Mouse (Mus musculus): ENCODE data around the gene Nxpe5. TPM values are rescaled to one million over a fixed set of nuclear protein-coding genes. Genes with fewer than 3 reads are reported as not detected.

The Nxpe5 gene
- polyA plus RNA-seq, 1 experiment from 2014 or later, result not detected

- Histone ChIP-seq H3K4me2 (ENCODE audit: low read depth, severe bottlenecking) (no peak overlapping the region), H3K4me1 (ENCODE audit: control insufficient read depth, insufficient read depth, low read length) (peaks cover 13% of the 10 kb centered on the region; the same call in 1 of the 2 replicates)
- 80% methylated on average over 4 of the region's 4 CpGs for WGBS
Measured at GRCm38 (mm10) chr5:138262001-138262400, 36.3 kb downstream of the Nxpe5 start.

GRCm38 (mm10) chr5:138262582-138263240 is 37.0 kb downstream of the Nxpe5 start:
- no peak overlapping the region for H3K27ac ChIP-seq (replicated peaks; ENCODE audit: low read depth, low read length)
- peaks cover 13% of the 10 kb centered on the region; the same call in 1 of the 2 replicates for H3K4me1 ChIP-seq (ENCODE audit: control insufficient read depth, insufficient read depth, low read length)

More at GRCm38 (mm10) chr5:138262001-138262400, 36.3 kb downstream of the Nxpe5 start:
- no peak for DNase-seq (ENCODE audit: low spot score)
- ATAC-seq (ENCODE audit: insufficient number of reproducible peaks, low FRiP score, low TSS enrichment, low read depth), result no peak
- Histone ChIP-seq H3K36me3 (ENCODE audit: control insufficient read depth, insufficient read depth, low read length) (peaks cover 20% of the 10 kb centered on the region), H3K4me3 (ENCODE audit: low read depth, low read length) (no peak overlapping the region), H3K27me3 (ENCODE audit: control insufficient read depth, insufficient read depth, low read length) (no peaks in the 10 kb centered on the region), H3K9ac (ENCODE audit: low read length) (no peak overlapping the region), H3K27ac (replicated peaks; ENCODE audit: low read depth, low read length) (no peak overlapping the region), H3K9me3 (ENCODE audit: control insufficient read depth, low read length) (no peaks in the 10 kb centered on the region)

GRCm38 (mm10) chr5:138263260-138264206 is 37.8 kb downstream of the Nxpe5 start, which contains the start of gene BC037034:
BC037034 (minus strand) TSS chr5:138264033.
- peak within 1 kb of the TSS; percentile 85 for H3K9ac ChIP-seq (ENCODE audit: low read length)
- no peak within 1 kb of the TSS for H3K27ac ChIP-seq (replicated peaks; ENCODE audit: low read depth, low read length)
- under 1% methylated on average over 71 of the region's 71 CpGs for WGBS
- H3K4me1 ChIP-seq (ENCODE audit: control insufficient read depth, insufficient read depth, low read length), result peaks cover 13% of the 10 kb centered on the region; the same call in 1 of the 2 replicates
- peak within 1 kb of the TSS; percentile 87 for H3K4me3 ChIP-seq (ENCODE audit: low read depth, low read length)
- peak within 1 kb of the TSS; percentile 94 for H3K4me2 ChIP-seq (ENCODE audit: low read depth, severe bottlenecking)
- H3K27me3 ChIP-seq (ENCODE audit: control insufficient read depth, insufficient read depth, low read length), result no peaks in the 10 kb centered on the region
- H3K9me3 ChIP-seq (ENCODE audit: control insufficient read depth, low read length), result no peaks in the 10 kb centered on the region
- peaks cover 20% of the 10 kb centered on the region for H3K36me3 ChIP-seq (ENCODE audit: control insufficient read depth, insufficient read depth, low read length)
- ATAC-seq (ENCODE audit: insufficient number of reproducible peaks, low FRiP score, low TSS enrichment, low read depth) (peak; percentile 83), DNase-seq (ENCODE audit: low spot score) (peak; percentile 91)

More at GRCm38 (mm10) chr5:138262582-138263240, 37.0 kb downstream of the Nxpe5 start:
- Histone ChIP-seq H3K27me3 (ENCODE audit: control insufficient read depth, insufficient read depth, low read length) (no peaks in the 10 kb centered on the region), H3K4me3 (ENCODE audit: low read depth, low read length) (peak overlapping the region; percentile 87), H3K4me2 (ENCODE audit: low read depth, severe bottlenecking) (peak overlapping the region; percentile 94), H3K36me3 (ENCODE audit: control insufficient read depth, insufficient read depth, low read length) (peaks cover 20% of the 10 kb centered on the region), H3K9ac (ENCODE audit: low read length) (peak overlapping the region; percentile 85), H3K9me3 (ENCODE audit: control insufficient read depth, low read length) (no peaks in the 10 kb centered on the region)
- WGBS, result 71% methylated on average over 18 of the region's 18 CpGs
- no peak for DNase-seq (ENCODE audit: low spot score)
- no peak for ATAC-seq (ENCODE audit: insufficient number of reproducible peaks, low FRiP score, low TSS enrichment, low read depth)

GRCm38 (mm10) chr5:138264207-138264578 is 38.5 kb downstream of the Nxpe5 start:
- H3K4me3 ChIP-seq (ENCODE audit: low read depth, low read length), result peak overlapping the region; percentile 87
- peaks cover 13% of the 10 kb centered on the region; the same call in 1 of the 2 replicates for H3K4me1 ChIP-seq (ENCODE audit: control insufficient read depth, insufficient read depth, low read length)
- H3K27ac ChIP-seq (replicated peaks; ENCODE audit: low read depth, low read length), result no peak overlapping the region
- H3K4me2 ChIP-seq (ENCODE audit: low read depth, severe bottlenecking), result peak overlapping the region; percentile 94
- H3K36me3 ChIP-seq (ENCODE audit: control insufficient read depth, insufficient read depth, low read length), result peaks cover 17% of the 10 kb centered on the region
- H3K9me3 ChIP-seq (ENCODE audit: control insufficient read depth, low read length), result no peaks in the 10 kb centered on the region
- WGBS, result 17% methylated on average over 6 of the region's 6 CpGs
- no peaks in the 10 kb centered on the region for H3K27me3 ChIP-seq (ENCODE audit: control insufficient read depth, insufficient read depth, low read length)
- DNase-seq (ENCODE audit: low spot score) (no peak), ATAC-seq (ENCODE audit: insufficient number of reproducible peaks, low FRiP score, low TSS enrichment, low read depth) (no peak)
- peak overlapping the region; percentile 85 for H3K9ac ChIP-seq (ENCODE audit: low read length)

GRCm38 (mm10) chr5:138265712-138266111 is 40.0 kb downstream of the Nxpe5 start:
- DNase-seq (ENCODE audit: low spot score), result no peak
- Histone ChIP-seq H3K9me3 (ENCODE audit: control insufficient read depth, low read length) (no peaks in the 10 kb centered on the region), H3K36me3 (ENCODE audit: control insufficient read depth, insufficient read depth, low read length) (peaks cover 4% of the 10 kb centered on the region), H3K4me1 (ENCODE audit: control insufficient read depth, insufficient read depth, low read length) (peaks cover 13% of the 10 kb centered on the region; the same call in 1 of the 2 replicates), H3K4me2 (ENCODE audit: low read depth, severe bottlenecking) (no peak overlapping the region), H3K9ac (ENCODE audit: low read length) (no peak overlapping the region), H3K27me3 (ENCODE audit: control insufficient read depth, insufficient read depth, low read length) (no peaks in the 10 kb centered on the region), H3K27ac (replicated peaks; ENCODE audit: low read depth, low read length) (no peak overlapping the region), H3K4me3 (ENCODE audit: low read depth, low read length) (no peak overlapping the region)
- no peak for ATAC-seq (ENCODE audit: insufficient number of reproducible peaks, low FRiP score, low TSS enrichment, low read depth)
- WGBS, result 92% methylated on average over 4 of the region's 4 CpGs

- Histone ChIP-seq H3K4me1 (ENCODE audit: control insufficient read depth, insufficient read depth, low read length) (peaks cover 13% of the 10 kb centered on the region; the same call in 1 of the 2 replicates), H3K4me2 (ENCODE audit: low read depth, severe bottlenecking) (no peak overlapping the region), H3K9ac (ENCODE audit: low read length) (no peak overlapping the region), H3K27ac (replicated peaks; ENCODE audit: low read depth, low read length) (no peak overlapping the region), H3K27me3 (ENCODE audit: control insufficient read depth, insufficient read depth, low read length) (no peaks in the 10 kb centered on the region), H3K9me3 (ENCODE audit: control insufficient read depth, low read length) (no peaks in the 10 kb centered on the region), H3K4me3 (ENCODE audit: low read depth, low read length) (no peak overlapping the region), H3K36me3 (ENCODE audit: control insufficient read depth, insufficient read depth, low read length) (no peaks in the 10 kb centered on the region)
- DNase-seq (ENCODE audit: low spot score) (no peak), ATAC-seq (ENCODE audit: insufficient number of reproducible peaks, low FRiP score, low TSS enrichment, low read depth) (no peak)
- 88% methylated on average over 3 of the region's 3 CpGs for WGBS
Measured at GRCm38 (mm10) chr5:138267114-138267513, 41.4 kb downstream of the Nxpe5 start.

- Histone ChIP-seq H3K36me3 (ENCODE audit: control insufficient read depth, insufficient read depth, low read length) (no peaks in the 10 kb centered on the region), H3K9me3 (ENCODE audit: control insufficient read depth, low read length) (no peaks in the 10 kb centered on the region), H3K27ac (replicated peaks; ENCODE audit: low read depth, low read length) (no peak overlapping the region), H3K9ac (ENCODE audit: low read length) (no peak overlapping the region), H3K4me1 (ENCODE audit: control insufficient read depth, insufficient read depth, low read length) (peaks cover 5% of the 10 kb centered on the region; the same call in 1 of the 2 replicates), H3K27me3 (ENCODE audit: control insufficient read depth, insufficient read depth, low read length) (no peaks in the 10 kb centered on the region), H3K4me3 (ENCODE audit: low read depth, low read length) (no peak overlapping the region), H3K4me2 (ENCODE audit: low read depth, severe bottlenecking) (no peak overlapping the region)
- DNase-seq (ENCODE audit: low spot score), result no peak
- no peak for ATAC-seq (ENCODE audit: insufficient number of reproducible peaks, low FRiP score, low TSS enrichment, low read depth)
- WGBS, result 76% methylated on average over 4 of the region's 4 CpGs
Measured at GRCm38 (mm10) chr5:138268980-138269379, 43.3 kb downstream of the Nxpe5 start.

GRCm38 (mm10) chr5:138271232-138271631 is 45.5 kb downstream of the Nxpe5 start:
- DNase-seq (ENCODE audit: low spot score) (no peak), ATAC-seq (ENCODE audit: insufficient number of reproducible peaks, low FRiP score, low TSS enrichment, low read depth) (no peak)
- Histone ChIP-seq H3K4me1 (ENCODE audit: control insufficient read depth, insufficient read depth, low read length) (peaks cover 13% of the 10 kb centered on the region), H3K36me3 (ENCODE audit: control insufficient read depth, insufficient read depth, low read length) (no peaks in the 10 kb centered on the region; the same call in 1 of the 2 replicates), H3K27me3 (ENCODE audit: control insufficient read depth, insufficient read depth, low read length) (no peaks in the 10 kb centered on the region), H3K27ac (replicated peaks; ENCODE audit: low read depth, low read length) (no peak overlapping the region), H3K9ac (ENCODE audit: low read length) (no peak overlapping the region), H3K9me3 (ENCODE audit: control insufficient read depth, low read length) (no peaks in the 10 kb centered on the region), H3K4me2 (ENCODE audit: low read depth, severe bottlenecking) (no peak overlapping the region), H3K4me3 (ENCODE audit: low read depth, low read length) (no peak overlapping the region)
- WGBS, result 70% methylated on average over 3 of the region's 3 CpGs

Data from limb, embryonic 11.5 days (tissue).